Mouse (Mus musculus): Measurements from ENCODE around the gene Slc13a3. TPM values are rescaled to one million over a fixed set of nuclear protein-coding genes. Genes with fewer than 3 reads are reported as not detected.

Gene Slc13a3
- polyA plus RNA-seq, 2 experiments from 2014 or later = not detected

DNA sequence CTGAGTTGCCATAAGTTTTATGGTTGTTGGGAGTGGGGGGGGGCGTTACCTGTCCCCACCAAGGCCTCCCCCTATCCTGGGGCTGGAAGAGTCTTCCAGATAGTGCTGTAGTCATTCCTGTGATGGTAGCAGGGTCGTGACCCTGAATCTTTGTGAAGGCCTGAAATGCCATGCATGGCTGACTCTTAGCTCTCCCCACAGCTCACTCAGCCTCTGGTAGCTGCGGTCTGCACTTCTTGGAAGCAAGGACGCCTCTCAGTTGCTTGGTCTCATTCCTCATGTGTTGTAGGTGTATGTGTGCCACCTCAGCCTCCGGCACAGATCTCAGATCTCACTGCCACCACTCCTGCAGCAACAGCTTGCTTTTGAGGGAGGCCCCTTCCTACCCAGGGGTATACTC, 2.8 kb upstream of the Slc13a3 start:
- no peak for ATAC-seq

DNA sequence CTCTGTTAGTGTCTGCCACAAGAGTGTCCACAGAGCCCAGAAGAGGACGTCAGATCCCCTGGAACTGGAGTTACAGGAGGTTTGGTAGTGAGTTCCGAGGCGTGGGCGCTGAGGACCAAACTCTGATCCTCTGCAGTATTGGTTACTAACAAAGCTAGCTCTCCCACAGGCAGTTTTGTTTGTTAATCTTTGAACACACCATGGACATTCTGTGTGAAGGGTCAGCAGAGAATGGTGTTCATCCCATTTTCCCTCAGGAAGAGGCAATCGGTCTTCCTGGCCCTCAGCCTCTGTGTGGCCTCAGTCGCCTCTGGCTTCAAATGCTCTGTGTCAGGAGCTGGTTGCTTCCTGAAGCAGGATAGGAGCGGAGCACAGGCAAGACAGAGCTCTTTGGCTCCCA, 2.4 kb upstream of the Slc13a3 start:
- no peak for ATAC-seq

DNA sequence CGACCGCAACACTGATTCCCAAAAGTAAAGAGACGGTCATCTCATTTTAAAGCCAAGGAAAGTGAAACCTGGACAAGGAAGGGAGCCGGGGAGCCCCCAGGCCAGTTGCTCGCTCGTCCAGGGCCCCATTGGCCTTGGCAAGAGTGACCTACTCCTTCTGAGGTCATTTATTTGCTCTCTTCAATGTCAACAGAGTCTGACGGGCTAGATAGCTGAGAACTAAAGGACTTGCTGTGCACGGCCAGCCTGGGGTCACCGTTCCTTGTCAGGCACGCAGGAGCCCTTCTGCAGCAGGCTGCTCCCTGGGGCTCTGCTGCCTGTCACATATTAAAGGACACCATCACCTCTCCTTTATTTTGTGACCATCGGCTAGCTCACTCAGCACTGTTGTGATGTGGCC, 1.1 kb downstream of the Slc13a3 start:
- no peak for ATAC-seq

DNA sequence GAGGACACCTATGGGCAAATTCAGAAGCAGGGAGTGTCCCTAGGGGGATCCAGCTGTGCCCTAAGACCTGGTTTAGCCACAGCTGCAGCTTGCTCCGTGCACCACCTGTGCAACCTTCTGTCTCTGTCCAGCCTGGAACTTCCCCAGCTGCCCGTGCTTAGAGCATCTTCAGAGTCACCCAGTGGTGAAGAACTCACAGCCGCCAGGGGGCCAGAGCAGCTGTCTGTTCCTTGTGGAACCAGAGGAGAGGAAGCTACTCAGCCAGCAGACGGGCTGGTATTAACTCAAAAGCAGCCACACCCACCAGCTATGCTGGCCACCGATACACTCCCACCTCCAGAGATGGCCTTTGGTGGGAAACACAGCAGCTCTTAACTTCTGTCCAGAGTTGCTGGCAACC, 2.9 kb downstream of the Slc13a3 start:
- ATAC-seq = no peak

DNA sequence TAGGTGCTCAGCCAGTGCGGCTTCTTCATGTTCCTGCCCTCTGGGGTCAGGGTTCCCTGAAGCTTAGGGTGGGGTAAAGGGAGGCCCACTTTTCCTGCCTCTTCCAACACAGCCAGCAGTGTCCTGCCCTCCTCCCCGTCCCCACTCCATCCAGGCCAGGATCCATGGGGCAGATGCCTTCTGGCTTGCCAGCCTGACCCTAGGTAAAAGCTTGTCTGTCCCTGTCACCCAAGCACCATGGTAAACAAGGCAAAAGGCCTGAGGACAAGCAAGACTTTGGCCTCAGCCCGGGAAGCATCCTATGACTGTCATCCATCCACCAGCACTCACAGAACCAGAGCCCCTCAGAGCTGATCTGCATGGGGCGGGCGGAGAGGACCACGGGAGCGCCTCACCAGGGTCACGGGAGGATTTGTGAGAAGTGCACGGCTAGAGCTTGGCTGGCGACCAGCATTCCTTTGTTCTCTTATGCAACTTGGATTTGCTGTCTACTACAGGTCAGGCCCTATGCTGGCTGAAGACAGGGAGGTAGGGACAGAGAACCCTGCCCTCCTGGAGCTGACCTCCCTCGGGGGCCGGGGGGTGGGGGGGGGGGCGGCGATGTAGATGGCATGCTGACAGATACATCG, 5.1 kb downstream of the Slc13a3 start:
- no peak for ATAC-seq

DNA sequence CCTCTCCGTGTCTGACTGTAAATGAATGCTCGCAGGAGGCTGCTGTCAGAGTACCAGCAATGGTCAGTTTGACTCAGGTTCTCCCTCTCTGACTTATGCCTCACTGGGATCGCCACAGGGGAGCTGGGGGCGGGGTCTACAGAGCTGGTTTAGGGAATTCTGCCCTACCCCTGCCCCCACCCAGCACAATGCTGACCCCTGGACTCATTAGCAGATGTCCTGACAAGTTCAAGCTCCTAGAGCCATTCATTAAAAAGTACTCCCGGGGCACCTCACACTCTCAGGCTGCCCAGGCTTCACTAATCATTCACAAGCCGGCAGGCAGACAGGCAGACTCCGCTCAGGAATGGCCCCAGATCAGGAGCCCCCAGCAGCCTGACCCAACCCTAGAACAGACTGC, 13.4 kb downstream of the Slc13a3 start:
- ATAC-seq = no peak

DNA sequence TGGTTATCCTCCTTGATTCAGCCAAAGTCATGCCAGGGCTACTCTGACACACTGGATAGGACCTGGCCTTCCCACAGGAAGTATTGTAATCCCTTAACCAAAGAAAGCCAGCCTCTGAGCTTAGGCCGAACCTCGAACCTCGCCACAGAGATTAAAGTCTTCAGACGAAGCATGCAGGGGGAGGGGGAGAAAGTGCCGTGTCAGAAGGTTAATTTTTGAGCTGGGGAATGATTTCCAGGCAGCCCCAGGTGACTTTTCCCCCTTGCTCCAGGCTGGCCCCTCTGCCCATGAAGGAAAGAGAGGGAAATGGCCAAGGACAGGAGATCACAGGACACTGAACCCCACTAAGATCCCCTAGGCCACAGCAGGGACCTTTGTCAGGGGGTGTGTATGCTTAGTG, 14.8 kb downstream of the Slc13a3 start:
- ATAC-seq = no peak

DNA sequence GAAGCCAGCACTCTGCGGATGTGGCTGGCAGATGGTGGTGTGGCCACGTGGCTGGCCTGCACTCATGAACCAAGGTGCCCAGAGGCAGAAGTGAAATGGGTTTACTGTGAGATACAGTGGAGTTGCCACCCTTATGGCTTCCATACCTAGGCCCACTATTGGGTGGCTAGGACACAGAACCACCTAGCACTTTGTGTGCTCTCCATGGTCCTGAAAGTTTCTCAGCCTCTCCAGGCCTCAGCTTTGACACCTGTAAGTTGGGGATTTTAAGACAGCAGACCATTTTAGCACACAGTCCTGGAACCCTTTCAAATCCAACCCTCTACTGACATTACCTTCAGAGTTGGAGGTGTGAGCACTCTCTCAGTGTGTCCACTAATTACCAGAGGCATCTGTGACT, 16.3 kb downstream of the Slc13a3 start:
- no peak for ATAC-seq

DNA sequence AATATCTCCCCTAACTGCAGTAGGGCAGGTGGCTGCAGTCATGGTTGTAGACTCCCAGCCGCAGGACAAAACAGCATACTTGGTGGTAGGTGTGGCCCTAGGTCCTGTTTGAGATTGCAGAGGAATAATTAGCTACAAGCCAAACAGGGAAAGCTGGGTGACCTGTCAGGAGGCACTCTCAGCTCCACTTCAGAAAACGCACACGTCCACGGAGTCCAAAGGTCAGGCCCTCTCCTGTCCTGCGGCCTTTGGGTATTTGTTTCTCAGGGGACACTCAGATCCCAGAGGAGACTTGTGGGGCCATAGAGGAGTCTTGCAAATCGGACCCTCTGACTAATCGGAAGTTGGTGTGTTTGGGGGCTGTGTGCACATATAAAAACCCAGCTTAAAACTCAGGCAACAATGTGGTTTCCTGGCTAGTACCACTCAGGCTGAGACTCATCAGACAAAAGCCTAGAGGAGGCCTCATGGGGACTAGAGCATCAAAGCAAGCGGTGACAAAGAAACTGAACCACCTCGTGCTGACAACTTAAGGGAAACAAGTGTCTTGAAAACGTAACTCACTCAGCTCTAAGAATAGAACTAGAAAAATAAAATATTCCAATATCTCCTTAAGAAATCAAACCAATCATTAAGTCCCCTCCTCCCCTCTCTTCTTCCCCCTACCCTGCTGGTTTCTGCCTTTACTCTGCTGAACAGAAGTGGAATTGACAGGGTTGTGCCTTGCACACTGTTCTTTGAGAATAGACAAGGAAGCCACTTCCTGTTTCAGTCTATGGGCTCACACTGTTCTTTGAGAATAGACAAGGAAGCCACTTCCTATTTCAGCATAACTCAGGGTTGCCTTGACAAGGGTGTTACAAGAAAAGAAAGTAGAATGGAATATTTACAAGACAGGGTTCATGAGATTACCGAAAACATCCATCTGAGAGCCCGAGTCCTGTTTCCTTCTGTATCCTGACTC, 20.0 kb downstream of the Slc13a3 start:
- peak; percentile 86 for ATAC-seq

DNA sequence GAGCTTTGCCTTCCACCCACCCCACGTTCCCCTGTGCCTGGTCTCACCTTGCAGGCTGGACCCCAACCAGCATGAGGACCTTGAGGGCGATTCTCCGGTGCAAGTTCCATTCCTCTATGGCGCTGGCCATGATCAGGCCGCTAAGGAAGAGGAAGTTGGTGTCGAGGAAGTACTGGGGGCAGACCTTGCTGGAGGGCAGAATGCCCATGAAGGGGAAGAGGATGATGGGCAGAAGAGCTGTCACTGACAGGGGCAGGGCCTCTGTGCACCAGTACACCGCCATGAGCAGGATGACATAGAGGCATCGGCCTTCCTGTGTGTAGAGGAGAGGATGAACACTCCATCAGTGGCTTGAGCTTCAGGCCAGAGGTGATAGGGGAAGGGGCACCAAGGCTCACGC, 24.6 kb downstream of the Slc13a3 start:
- ATAC-seq = no peak

DNA sequence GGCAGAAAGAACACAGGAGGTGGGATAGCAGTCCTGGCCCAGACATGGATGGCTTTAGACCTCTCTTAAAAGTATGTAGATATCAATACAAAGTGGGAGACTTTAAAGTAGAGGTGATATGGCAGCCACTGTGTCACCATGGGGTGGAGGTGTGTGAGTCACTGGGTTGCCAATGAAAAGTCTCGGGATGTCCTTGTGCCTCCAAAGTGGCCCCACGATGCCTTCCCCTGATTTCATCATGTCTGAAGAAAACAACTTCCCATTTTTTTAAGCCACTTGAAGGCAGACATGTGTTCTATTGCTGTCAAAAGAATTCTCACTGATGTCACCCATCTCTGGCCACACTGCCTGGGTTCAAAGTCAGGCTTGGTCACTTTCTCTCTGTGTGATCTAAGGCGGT, 28.2 kb downstream of the Slc13a3 start:
- ATAC-seq = no peak

DNA sequence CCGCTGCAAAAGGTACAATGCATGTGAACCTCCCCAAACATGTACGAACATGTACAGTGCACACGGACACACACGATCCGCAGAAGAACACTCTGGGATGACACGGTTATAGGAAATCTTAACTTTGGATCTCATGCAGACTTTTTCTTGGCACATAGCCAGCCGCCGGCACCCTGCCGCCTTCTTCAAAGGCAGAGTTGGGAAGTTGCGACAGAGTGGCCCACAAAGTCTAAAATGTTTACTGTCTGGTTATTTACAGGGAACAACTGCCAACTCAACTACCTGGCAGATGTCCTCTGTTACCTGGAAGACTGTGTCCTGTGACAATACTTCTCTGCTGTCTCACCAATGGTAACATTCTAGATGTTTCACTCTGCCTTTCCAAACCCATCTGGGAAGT, 30.0 kb downstream of the Slc13a3 start:
- no peak for ATAC-seq

DNA sequence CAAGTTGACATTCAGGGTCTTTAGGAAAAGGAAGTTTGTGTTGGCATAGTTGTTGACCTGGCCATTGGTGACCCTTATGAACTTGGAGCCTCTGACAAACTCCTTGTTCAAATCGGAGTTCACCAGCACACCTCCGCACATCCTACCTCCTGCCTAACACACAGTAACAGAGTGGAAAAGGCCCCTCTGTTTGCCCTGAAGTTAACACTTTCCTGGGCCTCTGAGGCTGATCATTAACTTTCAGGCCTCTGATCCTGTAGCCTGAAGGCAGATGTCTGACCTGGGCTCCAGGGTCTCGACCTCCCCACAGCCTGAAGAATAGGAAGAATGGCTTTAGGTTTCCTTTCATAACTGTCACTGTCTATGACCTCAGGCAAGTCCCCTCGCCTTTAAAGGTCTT, 31.4 kb downstream of the Slc13a3 start:
- ATAC-seq = no peak

DNA sequence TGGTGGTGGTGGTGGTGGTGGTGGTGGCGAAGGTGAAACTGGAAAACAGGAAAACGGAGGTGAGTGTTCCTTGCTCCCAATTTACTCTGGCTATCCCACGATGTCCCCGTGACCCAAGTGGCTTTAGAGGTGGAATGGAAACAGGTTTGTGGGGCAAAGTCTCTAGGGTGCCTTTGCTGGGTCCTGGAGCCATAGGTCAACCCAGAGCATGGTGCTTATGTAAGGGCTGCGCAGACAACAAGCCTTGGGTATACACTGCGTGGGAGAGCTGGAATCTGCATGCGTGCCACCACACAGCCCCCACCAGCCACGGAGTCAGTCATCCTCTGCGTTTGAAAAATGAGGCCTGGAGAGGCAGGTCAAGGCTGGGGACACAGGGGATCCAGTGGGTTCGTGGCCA, 33.4 kb downstream of the Slc13a3 start:
- ATAC-seq = no peak

DNA sequence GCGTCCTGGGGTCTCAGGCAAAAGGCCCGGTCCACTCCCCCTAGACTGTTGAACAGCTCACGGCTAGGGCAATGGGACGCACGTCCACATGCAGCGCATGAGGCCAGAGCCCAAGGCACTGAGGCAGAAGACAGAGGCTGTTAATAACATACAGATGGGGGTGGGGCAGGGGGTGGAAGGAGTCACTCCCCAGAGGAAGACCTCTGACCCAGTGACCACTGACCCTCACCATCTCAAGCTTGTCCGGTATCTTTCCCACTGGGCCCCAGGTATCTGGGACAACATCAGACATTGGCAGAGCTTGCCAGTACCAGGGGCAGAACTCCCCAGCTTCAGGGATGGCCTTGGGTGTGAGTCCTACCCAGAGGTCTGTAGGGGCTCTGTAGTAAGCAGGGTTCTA, 34.1 kb downstream of the Slc13a3 start:
- ATAC-seq = no peak

DNA sequence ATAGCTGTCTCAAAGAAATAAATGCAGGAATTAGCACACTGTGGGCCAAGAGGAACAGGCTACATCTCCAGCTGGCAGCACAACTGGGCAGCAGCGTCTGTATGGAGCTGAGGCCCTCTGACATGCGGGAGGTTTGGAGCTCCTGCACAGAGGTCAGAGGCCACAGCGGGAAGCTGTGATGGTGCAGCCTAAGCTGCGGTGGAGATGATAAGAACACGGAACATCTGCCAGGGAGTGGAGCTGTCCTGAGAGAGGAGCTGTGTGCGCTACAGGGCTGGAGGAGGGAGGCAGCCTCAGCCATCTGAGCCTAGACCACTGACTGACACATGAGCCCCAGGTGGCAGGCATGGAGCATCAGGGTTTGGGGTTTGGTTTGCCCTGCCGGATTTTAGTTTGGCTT, 44.3 kb downstream of the Slc13a3 start:
- no peak for ATAC-seq

DNA sequence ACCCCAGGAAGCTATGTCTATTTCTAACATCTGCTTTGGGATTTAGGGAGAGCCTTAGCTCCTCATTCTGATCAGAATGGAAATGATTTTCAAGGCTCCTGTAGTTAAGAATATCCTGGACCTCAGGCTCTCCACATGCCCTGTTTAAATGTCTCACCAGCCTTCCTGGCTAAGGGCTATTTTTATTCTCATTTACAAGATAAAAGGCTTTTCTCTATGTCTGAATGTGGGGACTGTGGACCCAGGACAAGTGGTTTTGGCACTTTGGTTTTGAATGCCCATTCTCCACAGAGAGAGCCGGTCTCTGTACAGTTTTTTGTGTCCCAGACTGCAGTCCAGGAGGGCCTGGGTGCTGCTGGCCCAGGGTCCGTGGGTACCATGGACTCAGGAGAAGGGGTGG, 52.8 kb downstream of the Slc13a3 start:
- ATAC-seq = no peak

DNA sequence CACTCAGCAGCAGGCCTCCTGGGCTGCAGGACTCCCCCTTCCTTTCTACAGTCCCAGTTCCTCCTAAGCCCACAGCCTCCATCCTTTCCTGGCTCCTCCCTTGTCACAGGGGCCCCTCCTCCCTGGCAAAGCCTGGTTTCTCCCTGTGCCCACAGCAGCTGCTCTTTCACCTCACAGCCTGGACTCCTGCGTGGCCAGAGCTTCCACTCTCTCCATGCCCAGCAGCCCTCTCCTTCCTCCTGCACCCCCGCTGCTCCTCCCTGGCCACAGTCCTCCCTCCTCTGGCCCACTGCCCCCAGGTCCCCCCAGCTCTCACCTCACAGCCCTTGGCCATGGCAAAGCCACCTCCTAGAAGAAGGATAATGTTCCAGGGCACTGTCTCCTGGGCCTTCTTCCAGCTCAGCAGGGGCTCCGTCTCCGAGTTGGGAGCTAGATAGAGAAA, 53.3 kb downstream of the Slc13a3 start:
- no peak for ATAC-seq

DNA sequence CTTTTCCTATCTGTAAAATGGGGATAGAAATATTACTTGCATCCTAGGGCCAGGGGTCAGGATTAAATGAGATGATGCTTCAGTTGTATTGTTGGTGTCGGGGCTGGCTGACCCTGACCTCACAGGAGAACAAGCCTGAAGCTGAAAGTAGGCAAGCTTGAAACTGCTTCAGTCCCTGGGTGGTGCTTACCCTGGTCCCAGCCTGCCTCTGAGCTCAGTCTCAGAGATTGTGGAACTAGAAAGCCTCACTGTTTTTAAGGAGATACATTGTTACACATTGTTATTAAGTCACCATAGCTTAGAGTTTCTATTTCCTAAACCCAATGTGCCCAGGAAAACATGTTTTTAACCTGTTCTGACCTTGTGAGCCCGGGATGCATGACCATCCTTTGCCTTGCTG, 54.5 kb downstream of the Slc13a3 start:
- ATAC-seq = no peak

DNA sequence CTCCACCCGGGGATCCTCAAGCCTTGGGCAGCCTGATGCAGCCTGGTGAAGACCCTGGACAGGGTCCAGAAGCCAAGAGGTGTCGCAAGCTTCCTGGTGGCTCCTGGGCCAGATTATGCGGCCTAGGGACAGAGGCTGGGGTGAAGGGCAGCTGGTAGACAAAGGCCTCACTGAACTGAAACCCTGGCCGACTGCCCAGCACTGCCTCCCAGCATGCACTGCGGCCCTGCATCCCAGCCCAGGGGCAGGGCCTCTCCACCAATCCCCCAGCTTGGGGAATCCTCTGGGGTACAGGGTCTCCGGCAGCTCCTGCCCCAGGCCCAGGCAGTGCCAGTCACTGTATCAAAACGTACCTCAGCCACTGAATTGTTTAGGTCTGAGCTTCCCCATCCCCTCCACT, 55.7 kb downstream of the Slc13a3 start:
- no peak for ATAC-seq

DNA sequence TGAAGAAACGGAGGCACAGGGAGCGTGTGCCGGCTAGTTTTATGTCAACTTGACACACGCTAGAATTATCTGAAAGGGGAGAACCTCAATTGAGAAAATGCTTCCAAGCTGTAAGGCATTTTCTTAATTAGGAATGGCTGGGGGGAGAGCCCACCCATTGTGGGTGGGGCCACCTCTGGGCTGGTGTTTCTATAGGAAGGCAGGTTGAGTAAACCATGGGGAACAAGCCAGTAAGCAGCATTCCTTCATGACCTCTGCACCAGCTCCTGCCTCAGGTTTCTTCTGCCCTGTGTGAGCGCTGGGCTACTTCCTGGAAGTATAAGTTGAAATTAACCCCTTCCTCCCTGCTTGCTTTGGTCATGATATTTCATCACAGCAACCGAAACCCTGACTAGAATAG, 57.2 kb downstream of the Slc13a3 start:
- ATAC-seq = no peak

DNA sequence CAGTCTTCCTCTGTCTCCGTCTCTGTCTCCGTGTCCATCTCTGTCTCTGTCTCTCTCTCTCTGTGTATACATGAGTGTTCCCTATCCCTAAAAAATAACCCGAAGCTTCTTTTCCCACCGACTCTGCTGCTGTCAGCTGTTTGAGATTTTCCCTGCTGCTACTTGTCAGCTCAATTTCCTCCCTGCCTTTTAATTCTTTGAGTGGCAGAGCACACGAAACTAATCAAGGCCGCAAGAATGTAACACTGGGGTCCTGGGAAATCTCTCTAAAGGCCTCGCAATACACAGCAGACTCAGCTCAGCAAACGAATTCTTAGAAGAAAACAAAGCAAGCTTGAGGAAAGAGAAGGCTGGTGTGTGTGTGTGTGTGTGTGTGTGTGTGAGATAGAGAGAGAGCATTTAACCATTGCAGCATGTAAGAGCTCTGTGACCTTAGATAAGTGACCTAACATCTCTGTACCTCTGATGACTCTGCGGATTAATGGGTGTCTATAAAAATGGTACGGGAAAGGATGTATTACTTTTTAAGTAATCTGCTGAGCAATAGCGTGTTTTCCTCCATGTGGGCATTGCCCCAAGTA, 57.8 kb downstream of the Slc13a3 start:
- no peak for ATAC-seq

DNA sequence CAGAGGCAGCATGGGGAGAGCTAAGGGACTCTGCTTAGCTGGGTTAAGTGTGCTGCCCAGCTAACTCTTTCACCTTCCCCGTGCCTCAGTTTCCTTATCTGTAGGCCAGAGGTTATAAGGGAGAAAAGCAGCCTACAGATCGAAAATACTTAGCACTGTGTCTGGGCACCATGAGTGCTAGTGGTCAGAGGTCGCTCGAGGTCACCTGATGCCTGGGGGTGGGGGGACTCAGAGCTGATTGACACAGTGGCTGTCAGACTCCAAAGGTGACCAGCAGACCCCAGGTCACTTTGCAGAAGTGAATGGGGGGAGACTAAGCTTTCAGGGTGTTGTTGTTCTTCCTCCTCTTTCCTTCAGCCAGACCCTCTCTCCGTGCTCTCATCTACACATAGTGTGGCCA, 58.7 kb downstream of the Slc13a3 start:
- ATAC-seq = no peak

DNA sequence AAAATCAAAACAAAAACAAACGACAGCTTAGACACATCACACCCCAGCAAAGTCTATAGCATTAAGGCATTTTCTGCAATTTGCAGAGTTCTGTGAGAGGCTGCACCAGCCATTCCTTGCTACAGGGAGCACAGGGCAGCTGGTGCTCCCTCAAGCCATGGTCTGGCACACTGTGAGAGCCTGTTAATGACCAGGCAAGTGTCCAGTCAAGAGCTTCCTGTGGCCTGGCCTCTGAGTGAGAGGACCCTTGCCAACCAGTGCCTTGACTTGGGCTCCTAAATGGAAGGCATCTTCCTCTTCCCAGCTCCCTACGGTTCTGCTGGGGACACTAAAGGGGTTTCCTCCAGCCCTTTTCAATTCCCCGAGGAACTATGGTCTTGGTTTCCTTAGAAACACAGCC, 59.1 kb downstream of the Slc13a3 start:
- ATAC-seq = no peak

Data from activated CD4-positive, CD25-positive, alpha-beta regulatory T cell, adult 4 months (primary cell).